24 mouse cellular contexts compared by ENCODE assay signal in genomic region chr13:73484171-73484570, GRCm38 (mm10). TPM values are rescaled to one million over a fixed set of nuclear protein-coding genes. Genes with fewer than 3 reads are reported as not detected.
DNase-seq lines count a peak whose midpoint lies in the region; ATAC-seq and TF ChIP-seq lines count a peak whose summit lies in the region.
"Had no signal": no experiment of that assay in that cellular context is flagged by ENCODE, and none has a peak within 500 bp of the region (broad histone marks: within the 10 kb centered on the region; RNA-seq: fewer than 3 reads in every experiment).

No protein-coding gene starts in this region.

- H3K9ac ChIP-seq in heart, embryonic 12.5 days, result no peak overlapping the region
- H3K9ac ChIP-seq in MEL (ENCODE audit: control insufficient read depth, low read depth, low read length, poor library complexity, severe bottlenecking), result no peak overlapping the region
- H3K9ac ChIP-seq in liver, embryonic 14.5 days (replicated peaks), result peak overlapping the region; percentile 25; the same call in 1 of the 2 replicates
- H3K9ac ChIP-seq in forebrain, embryonic 16.5 days (replicated peaks; ENCODE audit: low read depth, low read length), result no peak overlapping the region
- H3K9ac ChIP-seq: embryonic facial prominence, embryonic 12.5 days; limb, embryonic 13.5 days had no signal

- WGBS in heart, embryonic 12.5 days, result 46% methylated on average over 5 of the region's 5 CpGs
- WGBS in liver, embryonic 14.5 days (ENCODE audit: insufficient replicate concordance), result 22% methylated on average over 5 of the region's 5 CpGs
- WGBS in forebrain, embryonic 16.5 days, result 90% methylated on average over 5 of the region's 5 CpGs

- no peak for DNase-seq in heart, postnatal 10 days
- DNase-seq in MEL (ENCODE audit: low read depth, low spot score), result peak; percentile 83
- DNase-seq in liver, embryonic 14.5 days (ENCODE audit: low read depth in 3 of 3, low spot score in 3 of 3), result no peak
- DNase-seq in retina, postnatal 1 day, result no peak
- DNase-seq in right cerebral cortex, adult 2 months (ENCODE audit: low spot score in 2 of 2), result no peak
- DNase-seq: adrenal gland, adult 8-10 months; B cell, adult 2 months; cerebellum, adult 8-10 months; heart, postnatal 36 days; kidney, adult 18-20 months; right cerebral cortex, postnatal 4 days; thymus, postnatal 36 days had no signal

- no peak for TF ChIP-seq RAD21 in MEL (IDR thresholded peaks at IDR 0.05; ENCODE audit: low read depth, low read length)

- TF ChIP-seq EP300 in MEL (IDR thresholded peaks at IDR 0.05; ENCODE audit: low read depth in 1 of 2, low read length in 2 of 2), result peak; percentile 62 to 77
- no peak for TF ChIP-seq EP300 in liver, embryonic 14.5 days (IDR thresholded peaks at IDR 0.05; ENCODE audit: low read depth)

- no peak overlapping the region for H3K4me3 ChIP-seq in heart, embryonic 12.5 days
- H3K4me3 ChIP-seq in MEL (ENCODE audit: control insufficient read depth in 1 of 2, insufficient read depth in 1 of 2, low read depth in 2 of 2, low read length in 2 of 2), result no peak overlapping the region
- H3K4me3 ChIP-seq in liver, embryonic 14.5 days (ENCODE audit: insufficient read depth in 1 of 2, low read depth in 2 of 2, low read length in 2 of 2), result no peak overlapping the region
- H3K4me3 ChIP-seq in forebrain, embryonic 16.5 days (replicated peaks; ENCODE audit: low read length), result no peak overlapping the region
- H3K4me3 ChIP-seq: embryonic facial prominence, embryonic 12.5 days; limb, embryonic 13.5 days had no signal

- peaks cover 46% of the 10 kb centered on the region for H3K4me1 ChIP-seq in heart, embryonic 12.5 days (replicated peaks)
- H3K4me1 ChIP-seq in MEL (ENCODE audit: control insufficient read depth in 1 of 2, insufficient read depth in 2 of 2, low read length in 2 of 2), result peaks cover 3 to 10% of the 10 kb centered on the region in 2 experiments; a peak in 3 of 4 replicates
- H3K4me1 ChIP-seq in liver, embryonic 14.5 days (replicated peaks; ENCODE audit: control insufficient read depth in 2 of 2, insufficient read depth in 2 of 2, low read length in 1 of 2), result peaks cover 47 to 65% of the 10 kb centered on the region in 2 experiments
- no peaks in the 10 kb centered on the region for H3K4me1 ChIP-seq in forebrain, embryonic 16.5 days (replicated peaks; ENCODE audit: control insufficient read depth, insufficient read depth, low read length)
- H3K4me1 ChIP-seq: limb, embryonic 13.5 days had no signal

- peak in 1 of 2 experiments; percentile 19; a peak in 1 of 4 replicates for TF ChIP-seq POLR2A in MEL (IDR thresholded peaks at IDR 0.05; ENCODE audit: control insufficient read depth in 1 of 2, insufficient read depth in 1 of 2, low read depth in 1 of 2, low read length in 2 of 2, poor library complexity in 1 of 2)

- peak overlapping the region; percentile 20 for H3K27ac ChIP-seq in heart, embryonic 12.5 days (ENCODE audit: poor library complexity, severe bottlenecking)
- H3K27ac ChIP-seq in MEL (ENCODE audit: control insufficient read depth, low read depth, low read length), result no peak overlapping the region
- H3K27ac ChIP-seq in liver, embryonic 14.5 days, result peak overlapping the region; percentile 64
- H3K27ac ChIP-seq in forebrain, embryonic 16.5 days (ENCODE audit: low read length), result no peak overlapping the region
- H3K27ac ChIP-seq: embryonic facial prominence, embryonic 12.5 days; kidney, postnatal 0 days; limb, embryonic 13.5 days had no signal

- intact Hi-C loops in heart, postnatal 10 days (cut with DNase I), result no loop called here

- peaks cover 14% of the 10 kb centered on the region; the same call in 1 of the 2 replicates for H3K79me2 ChIP-seq in MEL (ENCODE audit: control insufficient read depth, insufficient read depth, low read length, poor library complexity)

- H3K27me3 ChIP-seq in heart, embryonic 12.5 days (replicated peaks), result no peaks in the 10 kb centered on the region
- no peaks in the 10 kb centered on the region for H3K27me3 ChIP-seq in MEL (ENCODE audit: control insufficient read depth in 1 of 2, insufficient read depth in 2 of 2, low read length in 2 of 2)
- no peaks in the 10 kb centered on the region for H3K27me3 ChIP-seq in liver, embryonic 14.5 days (ENCODE audit: control insufficient read depth, insufficient read depth, low read length)
- no peaks in the 10 kb centered on the region for H3K27me3 ChIP-seq in forebrain, embryonic 16.5 days (replicated peaks; ENCODE audit: control insufficient read depth, insufficient read depth, low read length)
- H3K27me3 ChIP-seq: embryonic facial prominence, embryonic 12.5 days; limb, embryonic 13.5 days; Patski had no signal

- H3K4me2 ChIP-seq in heart, embryonic 12.5 days, result no peak overlapping the region
- peak overlapping the region; percentile 39 for H3K4me2 ChIP-seq in liver, embryonic 14.5 days (ENCODE audit: low read depth)
- H3K4me2 ChIP-seq in forebrain, embryonic 16.5 days (ENCODE audit: low read length), result no peak overlapping the region
- H3K4me2 ChIP-seq: embryonic facial prominence, embryonic 12.5 days; limb, embryonic 13.5 days had no signal

- peaks cover 17% of the 10 kb centered on the region for H3K36me3 ChIP-seq in heart, embryonic 12.5 days
- H3K36me3 ChIP-seq in MEL (ENCODE audit: control insufficient read depth in 1 of 2, insufficient read depth in 2 of 2, low read length in 2 of 2), result peaks cover 0 to 11% of the 10 kb centered on the region in 2 experiments; a peak in 3 of 4 replicates
- H3K36me3 ChIP-seq in liver, embryonic 14.5 days (replicated peaks; ENCODE audit: control insufficient read depth, insufficient read depth, low read depth), result peaks cover 76% of the 10 kb centered on the region
- H3K36me3 ChIP-seq in forebrain, embryonic 16.5 days (ENCODE audit: control insufficient read depth, insufficient read depth), result peaks cover 18% of the 10 kb centered on the region

- peaks cover 7% of the 10 kb centered on the region; the same call in 1 of the 2 replicates for H3K9me3 ChIP-seq in heart, embryonic 12.5 days (replicated peaks)
- no peaks in the 10 kb centered on the region for H3K9me3 ChIP-seq in MEL (replicated peaks; ENCODE audit: insufficient read depth, low read length)
- H3K9me3 ChIP-seq in liver, embryonic 14.5 days (ENCODE audit: control insufficient read depth, low read length), result no peaks in the 10 kb centered on the region
- peaks cover 11% of the 10 kb centered on the region for H3K9me3 ChIP-seq in forebrain, embryonic 16.5 days (ENCODE audit: control insufficient read depth, low read length)
- H3K9me3 ChIP-seq: embryonic facial prominence, embryonic 12.5 days had no signal

- no peak for TF ChIP-seq CTCF in MEL (IDR thresholded peaks at IDR 0.05 in 2 of 3, conservative IDR thresholded peaks at IDR 0.05 in 1 of 3; ENCODE audit: control insufficient read depth in 1 of 3, insufficient read depth in 1 of 3, low read depth in 2 of 3, low read length in 3 of 3, poor library complexity in 1 of 3, severe bottlenecking in 1 of 3)
- TF ChIP-seq CTCF in liver, embryonic 14.5 days (IDR thresholded peaks at IDR 0.05; ENCODE audit: low read depth), result no peak

- peak; percentile 65; the same call in 1 of the 2 replicates for ATAC-seq in heart, embryonic 12.5 days (ENCODE audit: insufficient number of reproducible peaks, low FRiP score)
- peak; percentile 50; the same call in 1 of the 2 replicates for ATAC-seq in erythroblast, adult 5-6 weeks (replicated peaks; ENCODE audit: low FRiP score, poor library complexity, severe bottlenecking)
- ATAC-seq in liver, embryonic 14.5 days (ENCODE audit: insufficient read depth), result peak; percentile 68
- ATAC-seq in forebrain, embryonic 16.5 days, result no peak
- ATAC-seq: forebrain, embryonic 14.5 days; hindbrain, embryonic 16.5 days; midbrain, embryonic 16.5 days; Patski had no signal

TF ChIP-seq in MEL, 35 proteins besides CTCF, POLR2A, EP300 and RAD21 (continues in another document):
- TF ChIP-seq TCF12 (IDR thresholded peaks at IDR 0.05; ENCODE audit: low read depth, low read length) (peak; percentile 87), MAFK (IDR thresholded peaks at IDR 0.05; ENCODE audit: borderline replicate concordance, low read depth, low read length) (no peak), TAL1 (IDR thresholded peaks at IDR 0.05; ENCODE audit: low read length) (peak; percentile 81), ETS1 (IDR thresholded peaks at IDR 0.05; ENCODE audit: low read depth, low read length) (peak; percentile 61; the same call in 1 of the 2 replicates), MYC (IDR thresholded peaks at IDR 0.05; ENCODE audit: low read depth, low read length) (0 out of 2 replicates have a peak, but pooled peaks have one; percentile 35), SIN3A (IDR thresholded peaks at IDR 0.05; ENCODE audit: low read length) (0 out of 2 replicates have a peak, but pooled peaks have one; percentile 19), RCOR1 (IDR thresholded peaks at IDR 0.05; ENCODE audit: low read depth, low read length) (peak; percentile 51), MAX (IDR thresholded peaks at IDR 0.05; ENCODE audit: low read length) (peak; percentile 24; the same call in 1 of the 2 replicates), MYB (IDR thresholded peaks at IDR 0.05; ENCODE audit: low read depth, low read length) (no peak)

RNA-seq across cellular contexts. Expression of gene Lpcat1, which starts 17.2 kb away (rescaled TPM):
- 24.1 and 25.1 TPM in 2 replicates for polyA plus RNA-seq in heart, embryonic 12.5 days (2016; fragmentation: Nextera tagmentation; extraction: Ambion mirVana)
- total RNA-seq in heart, postnatal 10 days (2021), result 10 to 100 TPM; 10.7 to 13.0 TPM
- 30.5 and 38.8 TPM in 2 replicates for total RNA-seq in MEL (2012; rRNA removed)
- polyA plus RNA-seq in MEL (2012; ENCODE audit: insufficient read depth in 1 of 2, insufficient read length in 2 of 2, low read depth in 1 of 2, low replicate concordance in 2 of 2, missing spikeins in 1 of 2), result 10 to 100 TPM in 1 of 2 experiments, not detected in 1; 31.5 TPM
- 72.5 and 89.3 TPM in 2 replicates for total RNA-seq in erythroblast, adult 5-6 weeks (2015; ENCODE audit: low replicate concordance)
- 176 and 246 TPM in 2 replicates for total RNA-seq in erythroblast, adult 5-6 weeks (2017; ENCODE audit: low replicate concordance)
- 49.5 and 61.0 TPM in 2 replicates for polyA plus RNA-seq in liver, embryonic 14.5 days (2012; rRNA removed)
- 63.7 and 72.5 TPM in 2 replicates for polyA plus RNA-seq in liver, embryonic 14.5 days (2014; fragmentation: Nextera tagmentation; extraction: Ambion mirVana)
- polyA plus RNA-seq in forebrain, embryonic 16.5 days (2015; fragmentation: Nextera tagmentation; extraction: Ambion mirVana), result 62.3 and 64.7 TPM in 2 replicates

RNA-seq across cellular contexts. Expression of gene Slc6a3, which starts 52.4 kb away (rescaled TPM):
- polyA plus RNA-seq in heart, embryonic 12.5 days (2016; fragmentation: Nextera tagmentation; extraction: Ambion mirVana), result 0.09 and 0.35 TPM in 2 replicates
- total RNA-seq in heart, postnatal 10 days (2021), result not detected
- total RNA-seq in MEL (2012; rRNA removed), result 0.07 and 0.08 TPM in 2 replicates
- polyA plus RNA-seq in MEL (2012; ENCODE audit: insufficient read depth in 1 of 2, insufficient read length in 2 of 2, low read depth in 1 of 2, low replicate concordance in 2 of 2, missing spikeins in 1 of 2), result under 1 TPM in 1 of 2 experiments, not detected in 1; 0.10 TPM
- not detected in 2 replicates for total RNA-seq in erythroblast, adult 5-6 weeks (2015; ENCODE audit: low replicate concordance)
- 0.17 and 0.28 TPM in 2 replicates for total RNA-seq in erythroblast, adult 5-6 weeks (2017; ENCODE audit: low replicate concordance)
- 0.59 and 0.63 TPM in 2 replicates for polyA plus RNA-seq in liver, embryonic 14.5 days (2012; rRNA removed)
- 0.75 and 1.4 TPM in 2 replicates for polyA plus RNA-seq in liver, embryonic 14.5 days (2014; fragmentation: Nextera tagmentation; extraction: Ambion mirVana)
- polyA plus RNA-seq in forebrain, embryonic 16.5 days (2015; fragmentation: Nextera tagmentation; extraction: Ambion mirVana), result 0.14 and 1.1 TPM in 2 replicates
- total RNA-seq: gastrocnemius, postnatal 4 days; heart, postnatal 36 days; neutrophil, adult 5-6 weeks had no signal
- polyA plus RNA-seq: kidney, postnatal 0 days; Patski had no signal

Comparison
In these comparisons a context has a peak if more than half of its experiments do, and no peak if none do; other contexts are left out.
1. H3K27ac ChIP-seq: peak in heart, embryonic 12.5 days (single experiment) and liver, embryonic 14.5 days (single experiment); none in MEL (single experiment) and forebrain, embryonic 16.5 days (single experiment).